Mouse (Mus musculus) B cell, adult 67 days (primary cell): ENCODE results near the gene Rsph14. TPM values are rescaled to one million over a fixed set of nuclear protein-coding genes. Genes with fewer than 3 reads are reported as not detected.

Source experiments
- total RNA-seq, 2 experiments: library from RNA; stranded (reverse); gene quantifications; 4 replicates each; pipeline ENCODE4 v1.2.4; 2023

The Rsph14 gene
- not detected for total RNA-seq

GRCm38 (mm10) chr10:75032395-75032794, at the start of gene Rsph14:
TSS of gene Rsph14 (minus strand) at chr10:75032586.

GRCm38 (mm10) chr10:75060217-75060842, 27.9 kb upstream of the Rsph14 start, which contains the start of gene Bcr:
TSS of gene Bcr (plus strand) at chr10:75060592.

GRCm38 (mm10) chr10:75036883-75037379, 4.5 kb upstream of the Rsph14 start, which contains the start of gene Rab36:
TSS of gene Rab36 (plus strand) at chr10:75037058.

GRCm38 (mm10) chr10:74966850-74967451, 65.4 kb downstream of the Rsph14 start, which contains the start of gene Gnaz:
TSS of gene Gnaz (plus strand) at chr10:74967177.

Other genes starting within 250 kb of the Rsph14 start
- gene Gnaz, start 65.4 kb downstream of the Rsph14 start, total RNA-seq = not detected
- gene Rab36, start 4.5 kb upstream of the Rsph14 start, total RNA-seq = under 1 TPM in 1 of 2 experiments, not detected in 1; 0.53 TPM
- 10 to 100 TPM; 19.4 to 22.2 TPM for gene Bcr, start 28.0 kb upstream of the Rsph14 start, total RNA-seq
- 10 to 100 TPM; 68.7 to 75.9 TPM for gene Specc1l, start 179.5 kb upstream of the Rsph14 start, total RNA-seq